8 mouse cellular contexts compared by ENCODE assay signal in genomic region chr7:29303738-29304462, GRCm38 (mm10). TPM values are rescaled to one million over a fixed set of nuclear protein-coding genes. Genes with fewer than 3 reads are reported as not detected.
DNase-seq lines count a peak whose midpoint lies in the region; ATAC-seq and TF ChIP-seq lines count a peak whose summit lies in the region.

Dpf1 (plus strand) TSS chr7:29303951.

- peak within 1 kb of the TSS; percentile 79 for H3K4me3 ChIP-seq in forebrain, postnatal 0 days (ENCODE audit: low read depth, low read length)
- H3K4me3 ChIP-seq in lung, adult 2 months (replicated peaks; ENCODE audit: extremely low read depth, low read depth, low read length): no peak within 1 kb of the TSS
- H3K4me3 ChIP-seq in olfactory bulb, adult 2 months (ENCODE audit: insufficient read depth, low read depth, low read length): peak within 1 kb of the TSS; percentile 88

- CTCF ChIA-PET in Patski (lab: Charles Lee): interaction anchor here (1.0 kb wide), 1 partner anchor 15 kb away, joined by 4 read pairs; the partner anchor contains the start of gene Ppp1r14a

- no peaks in the 10 kb centered on the region for H3K36me3 ChIP-seq in forebrain, postnatal 0 days (ENCODE audit: insufficient read depth)

- H3K9ac ChIP-seq in forebrain, postnatal 0 days: peak within 1 kb of the TSS; percentile 78

- H3K4me2 ChIP-seq in forebrain, postnatal 0 days (ENCODE audit: low read depth): peak within 1 kb of the TSS; percentile 95

- peaks cover 16% of the 10 kb centered on the region for H3K4me1 ChIP-seq in forebrain, postnatal 0 days (ENCODE audit: insufficient read depth)
- H3K4me1 ChIP-seq in lung, adult 2 months (ENCODE audit: control insufficient read depth, insufficient read depth, low read length): peaks cover 10% of the 10 kb centered on the region; the same call in 1 of the 2 replicates
- peaks cover 20% of the 10 kb centered on the region for H3K4me1 ChIP-seq in olfactory bulb, adult 2 months (ENCODE audit: control insufficient read depth, insufficient read depth, low read length)

- no peak for DNase-seq in Patski (ENCODE audit: low read depth, low spot score)
- peak; percentile 92 for DNase-seq in cerebellum, adult 11-12 months
- peak; percentile 98 for DNase-seq in forebrain, postnatal 0 days
- DNase-seq in heart, postnatal 4 days: peak; percentile 85
- peak; percentile 86 to 89 for DNase-seq in layer of hippocampus, adult 8-10 months (ENCODE audit: low spot score in 2 of 2)
- DNase-seq in lung, adult 2 months: peak; percentile 52
- DNase-seq in thymus, postnatal 25 days: peak; percentile 81

- WGBS in forebrain, postnatal 0 days: under 1% methylated on average over 65 of the region's 67 CpGs
- WGBS in lung, adult 2 months: 1% methylated on average over 67 of the region's 67 CpGs
- under 1% methylated on average over 56 of the region's 67 CpGs for WGBS in olfactory bulb, adult 2 months

- TF ChIP-seq POLR2A in lung, adult 2 months (IDR thresholded peaks at IDR 0.05; ENCODE audit: borderline replicate concordance, extremely low read depth, low read depth, low read length): no peak
- peak; percentile 75 for TF ChIP-seq POLR2A in olfactory bulb, adult 2 months (IDR thresholded peaks at IDR 0.05; ENCODE audit: insufficient read depth, low read depth, low read length)

- POLR2A ChIA-PET in Patski (lab: Charles Lee): interaction anchor here (1.1 kb wide), 1 partner anchor 216 kb away, joined by 4 read pairs; no protein-coding TSS in a partner anchor

- peak within 1 kb of the TSS; percentile 86 for H3K27ac ChIP-seq in forebrain, postnatal 0 days (ENCODE audit: low read depth, low read length)
- H3K27ac ChIP-seq in olfactory bulb, adult 2 months (ENCODE audit: insufficient read depth, low read depth, low read length): peak within 1 kb of the TSS; percentile 90

- TF ChIP-seq CTCF in Patski (IDR thresholded peaks at IDR 0.05): no peak
- peak; percentile 44 for TF ChIP-seq CTCF in forebrain, postnatal 0 days (IDR thresholded peaks at IDR 0.05; ENCODE audit: low read depth)
- TF ChIP-seq CTCF in lung, adult 2 months (IDR thresholded peaks at IDR 0.05; ENCODE audit: insufficient read depth, low read length): no peak
- TF ChIP-seq CTCF in olfactory bulb, adult 2 months (IDR thresholded peaks at IDR 0.05; ENCODE audit: insufficient read depth, low read depth, low read length): no peak

- in situ Hi-C loops in Patski (cut with MboI; ENCODE audit: low pct_unique_long_range_greater_than_20kb): no loop called here

- H3K27me3 ChIP-seq in Patski: no peaks in the 10 kb centered on the region
- no peaks in the 10 kb centered on the region for H3K27me3 ChIP-seq in forebrain, postnatal 0 days (ENCODE audit: insufficient read depth, low read length)

- peak; percentile 45 for ATAC-seq in Patski
- peak; percentile 92 for ATAC-seq in forebrain, postnatal 0 days

- no peaks in the 10 kb centered on the region for H3K9me3 ChIP-seq in forebrain, postnatal 0 days (ENCODE audit: low read length)

RNA-seq across cellular contexts. Expression of gene Dpf1, which starts in this region (rescaled TPM):
- polyA plus RNA-seq in Patski (2021): 6.2 TPM
- 246 and 291 TPM in 2 replicates for total RNA-seq in forebrain, postnatal 0 days (2014; rRNA removed)
- 243 and 248 TPM in 2 replicates for polyA plus RNA-seq in forebrain, postnatal 0 days (2015; fragmentation: Nextera tagmentation; extraction: Ambion mirVana)
- total RNA-seq in heart, postnatal 4 days (2021): 1 to 10 TPM; 1.2 to 1.8 TPM
- total RNA-seq in layer of hippocampus, adult 8-10 months (2022): 100 to 1,000 TPM in 2 of 4 experiments, 10 to 100 TPM in 2; 91.6 to 116 (median 104) TPM
- 1.7 and 4.0 TPM in 2 replicates for polyA plus RNA-seq in lung, adult 2 months (2012; rRNA removed)
- not detected in 2 replicates for polyA plus RNA-seq in olfactory bulb, adult 2 months (2012; ENCODE audit: insufficient read depth, insufficient read length, low replicate concordance, missing spikeins)

Comparison
In these comparisons a context has a peak if more than half of its experiments do, and no peak if none do; other contexts are left out.
1. RNA of gene Dpf1 (total RNA-seq): 246 to 291 TPM in forebrain, postnatal 0 days and 91.6 to 116 TPM in layer of hippocampus, adult 8-10 months; 1.2 to 1.8 TPM in heart, postnatal 4 days; every median in the first group is over 10 times any median in the second.
2. RNA of gene Dpf1 (polyA plus RNA-seq): 243 to 248 TPM in forebrain, postnatal 0 days; 6.2 TPM in Patski (single experiment), 1.7 to 4.0 TPM in lung, adult 2 months and not detected in olfactory bulb, adult 2 months; every median in the first group is over 10 times any median in the second.